Mouse (Mus musculus): ENCODE results near the gene Tnfsf13. TPM values are rescaled to one million over a fixed set of nuclear protein-coding genes. Genes with fewer than 3 reads are reported as not detected.
A peak's percentile ranks its signal among the peaks of the same experiment; 100 is the strongest.

The Tnfsf13 gene
- polyA plus RNA-seq, 1 experiment from 2014 or later = 0.33 TPM

DNA sequence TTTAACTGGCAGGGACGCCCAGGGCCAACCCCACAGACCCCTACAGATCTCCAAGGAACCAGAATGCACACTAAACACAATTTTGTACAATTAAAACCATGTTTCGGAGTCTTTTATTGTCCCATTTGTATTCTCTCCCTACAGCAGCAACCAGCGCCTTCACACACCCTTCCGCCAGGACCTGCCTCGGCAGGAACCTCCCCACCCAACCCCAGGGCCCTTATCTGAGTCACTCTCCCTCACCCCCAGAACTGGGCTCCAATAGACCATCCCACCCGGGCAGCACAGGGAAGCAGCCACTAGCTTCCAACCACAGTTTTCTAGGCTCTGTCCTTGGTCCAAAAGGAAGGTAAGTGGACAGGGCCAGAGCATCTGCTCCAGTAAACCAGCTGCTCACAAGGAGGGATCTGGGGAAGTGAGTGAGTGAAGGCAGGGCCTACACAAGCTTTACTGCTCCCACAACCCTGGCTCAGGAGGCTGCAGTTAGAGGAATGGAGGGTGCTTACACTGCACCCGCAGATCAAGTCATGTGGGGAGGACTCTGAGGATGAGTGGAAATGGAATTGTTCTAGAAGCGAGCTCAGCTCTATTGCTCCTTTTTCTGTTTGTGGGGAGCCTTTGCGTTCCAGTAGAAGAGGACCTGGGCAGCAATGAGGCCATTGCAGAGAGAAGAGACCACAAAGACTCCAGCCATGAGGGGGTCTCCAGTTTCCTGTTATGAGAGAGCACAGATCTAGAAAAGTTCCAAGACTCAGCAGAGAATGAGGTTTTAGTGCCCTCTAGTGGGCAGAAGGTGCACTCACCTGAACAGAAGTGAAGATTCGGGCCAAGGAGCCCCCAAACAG lies 28.7 kb downstream of the Tnfsf13 start:
- Histone ChIP-seq H3K4me2 (replicated peaks) (peak overlapping the region; percentile 14; the same call in 1 of the 2 replicates), H3K4me1 (peaks cover 32% of the 10 kb centered on the region), H3K9me3 (no peaks in the 10 kb centered on the region), H3K4me3 (no peak overlapping the region; the same call in 1 of the 2 replicates), H3K9ac (0 out of 2 replicates have a peak overlapping the region, but pooled peaks have one; percentile 4), H3K36me3 (peaks cover 68% of the 10 kb centered on the region), H3K27ac (peak overlapping the region; percentile 11; the same call in 1 of the 2 replicates), H3K27me3 (no peaks in the 10 kb centered on the region)
- ATAC-seq (ENCODE audit: low FRiP score, low read depth) = no peak
- 77% methylated on average over 10 of the region's 10 CpGs for WGBS

DNA sequence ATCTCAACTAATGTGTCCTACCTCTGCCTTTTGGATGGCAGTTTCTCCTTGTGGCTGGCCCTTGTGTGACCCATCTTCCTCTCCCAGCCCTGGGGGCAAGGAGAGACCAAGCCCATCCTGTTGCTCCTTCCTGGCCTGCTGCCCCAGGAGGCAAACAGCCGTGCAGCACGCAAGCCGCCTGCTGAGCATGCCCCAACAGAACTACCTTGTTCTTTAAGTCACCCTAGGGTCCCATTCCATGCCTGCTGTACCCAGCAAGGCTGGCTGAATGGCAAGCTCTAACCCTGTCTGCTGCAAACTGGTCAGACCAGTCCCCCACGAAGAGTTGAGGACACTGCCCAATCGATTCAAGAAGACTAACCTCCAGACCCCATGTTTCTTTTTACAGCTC lies 29.5 kb downstream of the Tnfsf13 start:
- Histone ChIP-seq H3K27ac (no peak overlapping the region; the same call in 1 of the 2 replicates), H3K4me1 (peaks cover 24% of the 10 kb centered on the region), H3K27me3 (no peaks in the 10 kb centered on the region), H3K4me2 (replicated peaks) (peak overlapping the region; percentile 19; the same call in 1 of the 2 replicates), H3K9me3 (no peaks in the 10 kb centered on the region), H3K4me3 (no peak overlapping the region), H3K9ac (peak overlapping the region; percentile 31; the same call in 1 of the 2 replicates), H3K36me3 (peaks cover 75% of the 10 kb centered on the region)
- ATAC-seq (ENCODE audit: low FRiP score, low read depth) = no peak
- 79% methylated on average over 5 of the region's 5 CpGs for WGBS

DNA sequence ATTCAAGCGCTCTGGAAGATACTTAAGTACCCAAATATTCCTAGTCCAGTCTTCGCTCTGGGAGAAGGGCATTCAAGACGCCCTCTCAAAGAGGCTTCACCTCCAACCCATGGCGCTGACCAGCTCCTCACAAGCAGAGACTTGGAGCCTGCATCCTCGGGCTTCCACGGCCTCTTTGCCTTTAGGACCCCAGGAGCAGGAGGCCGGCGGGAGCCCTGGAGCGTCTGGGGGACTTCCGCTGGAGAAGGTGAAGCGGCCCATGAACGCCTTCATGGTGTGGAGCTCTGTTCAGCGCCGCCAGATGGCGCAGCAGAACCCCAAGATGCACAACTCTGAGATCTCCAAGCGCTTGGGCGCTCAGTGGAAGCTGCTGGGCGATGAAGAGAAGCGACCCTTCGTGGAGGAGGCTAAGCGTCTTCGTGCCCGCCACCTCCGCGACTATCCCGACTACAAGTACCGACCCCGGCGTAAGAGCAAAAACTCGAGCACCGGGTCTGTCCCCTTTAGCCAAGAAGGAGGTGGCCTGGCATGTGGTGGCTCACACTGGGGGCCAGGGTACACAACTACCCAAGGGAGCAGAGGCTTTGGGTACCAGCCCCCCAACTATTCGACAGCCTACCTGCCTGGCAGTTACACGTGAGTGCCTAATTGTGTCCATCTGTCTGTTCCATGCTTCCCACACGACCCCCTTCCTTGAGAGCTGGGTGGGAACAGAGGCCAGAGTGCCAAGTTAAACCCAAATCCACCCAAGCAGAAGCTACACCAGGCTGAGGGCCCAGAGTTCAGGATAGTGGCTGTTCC lies 30.1 kb downstream of the Tnfsf13 start, which contains the start of gene Sox15:
Sox15 (plus strand) TSS at position 51 of the 801 bp plus-strand sequence.
- H3K27me3 ChIP-seq = no peaks in the 10 kb centered on the region
- ATAC-seq (ENCODE audit: low FRiP score, low read depth) = peak; percentile 79
- no peak within 1 kb of the TSS for H3K4me3 ChIP-seq
- H3K4me2 ChIP-seq (replicated peaks) = peak within 1 kb of the TSS; percentile 36
- no peaks in the 10 kb centered on the region for H3K9me3 ChIP-seq
- H3K36me3 ChIP-seq = peaks cover 81% of the 10 kb centered on the region
- H3K9ac ChIP-seq = peak within 1 kb of the TSS; percentile 39
- H3K27ac ChIP-seq = peak within 1 kb of the TSS; percentile 55; the same call in 1 of the 2 replicates
- 18% methylated on average over 34 of the region's 34 CpGs for WGBS
- H3K4me1 ChIP-seq = peaks cover 24% of the 10 kb centered on the region

DNA sequence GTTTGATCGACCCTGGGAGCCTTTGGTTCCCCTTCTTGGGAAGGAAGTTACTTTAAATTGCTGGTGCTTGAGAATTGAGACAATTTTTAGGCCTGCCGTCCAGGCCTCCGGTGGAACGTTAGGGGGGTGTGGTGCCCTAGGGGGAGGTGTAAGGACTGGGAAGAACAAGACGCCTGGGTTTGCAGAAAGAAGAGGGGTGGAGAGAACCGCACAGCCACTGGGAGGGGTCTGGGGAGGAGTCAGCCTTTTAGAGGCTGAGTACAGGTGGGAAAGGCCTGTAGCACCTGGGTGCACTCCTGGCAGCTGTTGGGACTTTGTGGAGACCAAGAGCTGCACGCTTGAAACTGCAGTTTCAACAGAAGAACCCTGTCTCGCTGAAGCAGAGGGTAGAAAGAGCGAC lies 30.8 kb downstream of the Tnfsf13 start:
- whole genome bisulfite sequencing = 24% methylated on average over 9 of the region's 9 CpGs
- Histone ChIP-seq H3K27ac (peak overlapping the region; percentile 55; the same call in 1 of the 2 replicates), H3K9ac (peak overlapping the region; percentile 26; the same call in 1 of the 2 replicates), H3K4me2 (replicated peaks) (no peak overlapping the region), H3K4me3 (no peak overlapping the region), H3K9me3 (no peaks in the 10 kb centered on the region), H3K4me1 (peaks cover 24% of the 10 kb centered on the region), H3K27me3 (no peaks in the 10 kb centered on the region), H3K36me3 (peaks cover 82% of the 10 kb centered on the region)
- no peak for ATAC-seq (ENCODE audit: low FRiP score, low read depth)

DNA sequence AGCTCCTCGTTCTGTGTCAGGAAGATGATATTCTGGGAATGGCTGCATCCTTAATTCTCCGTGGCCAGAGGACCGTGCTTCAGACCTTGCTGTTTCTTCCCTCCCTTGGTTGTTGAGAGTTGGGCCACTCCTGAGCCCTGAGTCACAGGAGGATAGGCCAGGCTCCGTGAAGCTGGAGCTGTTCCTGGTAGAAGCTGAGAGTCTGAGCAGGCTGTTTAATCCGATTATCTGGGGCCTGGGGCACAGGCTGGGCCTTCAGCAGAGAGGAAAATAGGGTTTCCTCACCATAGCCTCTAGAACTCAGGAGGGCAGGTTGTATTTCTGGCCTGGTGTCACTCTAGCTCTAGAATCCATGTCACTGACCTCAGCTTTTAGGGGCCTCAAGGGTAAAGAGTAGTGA lies 32.2 kb downstream of the Tnfsf13 start:
- ATAC-seq (ENCODE audit: low FRiP score, low read depth) = no peak
- H3K27ac ChIP-seq = no peak overlapping the region

DNA sequence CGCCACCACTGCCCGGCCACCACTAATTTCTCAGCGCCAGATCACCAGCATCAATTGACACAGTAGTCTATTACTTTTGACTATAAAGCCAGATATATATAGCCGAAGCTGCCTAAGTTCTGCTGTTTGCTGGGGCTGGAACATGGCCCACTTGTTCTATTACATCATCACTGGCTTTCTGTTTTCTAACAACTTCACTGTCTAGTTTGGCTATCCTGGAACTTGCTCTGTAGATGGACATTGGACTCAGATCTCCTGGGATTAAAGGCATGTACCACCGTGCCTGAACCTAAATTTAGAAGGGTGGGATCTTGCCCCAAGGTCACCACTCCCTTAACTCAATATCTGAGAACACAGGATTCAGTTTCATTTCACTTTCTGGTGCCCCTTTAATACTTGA lies 39.7 kb downstream of the Tnfsf13 start:
- Histone ChIP-seq H3K36me3 (peaks cover 98% of the 10 kb centered on the region), H3K27ac (no peak overlapping the region), H3K9me3 (no peaks in the 10 kb centered on the region), H3K9ac (no peak overlapping the region), H3K4me1 (no peaks in the 10 kb centered on the region), H3K27me3 (no peaks in the 10 kb centered on the region), H3K4me3 (no peak overlapping the region), H3K4me2 (replicated peaks) (no peak overlapping the region)
- WGBS = 92% methylated on average over 5 of the region's 5 CpGs
- no peak for ATAC-seq (ENCODE audit: low FRiP score, low read depth)

More for the DNA sequence above, 32.2 kb downstream of the Tnfsf13 start:
- Histone ChIP-seq H3K9ac (0 out of 2 replicates have a peak overlapping the region, but pooled peaks have one; percentile 36), H3K4me3 (no peak overlapping the region), H3K27me3 (no peaks in the 10 kb centered on the region), H3K9me3 (no peaks in the 10 kb centered on the region), H3K4me1 (peaks cover 24% of the 10 kb centered on the region), H3K36me3 (peaks cover 83% of the 10 kb centered on the region), H3K4me2 (replicated peaks) (no peak overlapping the region)
- WGBS = 76% methylated on average over 5 of the region's 5 CpGs

DNA sequence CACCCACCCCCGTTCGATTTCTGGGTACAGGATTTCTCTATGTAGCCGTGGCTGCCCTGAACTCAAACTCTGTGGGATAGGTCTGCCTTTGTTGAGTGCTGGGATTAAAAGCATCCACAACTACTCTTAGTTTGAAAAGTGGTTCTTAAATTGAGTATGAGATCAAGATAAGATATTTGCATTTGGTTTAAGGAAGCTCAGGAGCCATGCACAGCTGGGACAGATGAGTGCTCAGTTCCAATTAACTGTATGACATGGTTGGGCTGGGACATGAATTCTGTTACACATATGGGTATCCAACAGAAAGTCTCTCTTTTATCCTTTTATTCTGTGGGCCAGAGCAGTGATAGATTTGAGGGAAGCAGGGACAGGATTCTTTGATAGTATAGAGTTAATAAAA lies 50.1 kb downstream of the Tnfsf13 start:
- no peak overlapping the region for H3K4me3 ChIP-seq
- 88% methylated on average over 3 of the region's 3 CpGs for WGBS
- peak overlapping the region; percentile 79 for H3K4me2 ChIP-seq (replicated peaks)

DNA sequence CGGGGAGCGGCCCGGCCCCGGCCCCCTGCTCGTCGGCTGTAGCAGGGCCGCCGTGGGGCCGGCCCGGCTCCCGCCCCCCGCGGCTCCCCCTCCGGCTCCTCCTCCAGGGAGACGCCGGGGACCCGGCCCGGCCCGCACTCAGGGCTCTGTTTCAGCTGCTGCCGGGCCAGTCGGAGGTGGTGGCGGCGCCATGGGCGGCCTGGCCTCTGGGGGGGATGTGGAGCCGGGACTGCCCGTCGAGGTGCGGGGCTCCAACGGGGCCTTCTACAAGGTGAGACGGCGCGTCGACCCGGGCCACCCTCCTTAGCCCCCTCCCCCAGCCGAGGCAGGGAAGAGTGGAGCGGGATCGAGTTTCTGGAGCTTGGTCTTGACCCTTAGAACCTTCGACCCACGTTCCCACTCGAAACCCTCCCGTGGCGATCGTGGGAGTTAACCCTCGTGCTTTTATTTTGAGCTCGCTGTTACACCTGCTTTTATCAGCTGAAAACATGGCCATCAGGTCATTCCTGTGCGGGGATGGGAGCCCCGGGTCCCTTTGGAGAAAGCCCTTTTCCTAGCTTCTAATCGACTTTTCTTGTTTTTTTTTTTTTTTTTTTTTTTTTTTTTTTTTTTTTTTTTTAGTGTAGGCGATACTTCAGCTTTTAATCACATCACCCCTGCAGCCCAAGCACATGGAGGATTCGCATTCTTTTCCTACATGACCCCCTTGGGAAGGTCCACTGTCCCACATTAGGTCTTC lies 52.3 kb downstream of the Tnfsf13 start:
- peak overlapping the region; percentile 94 for H3K27ac ChIP-seq
- under 1% methylated on average over 36 of the region's 50 CpGs for WGBS
- no peaks in the 10 kb centered on the region for H3K9me3 ChIP-seq
- H3K36me3 ChIP-seq = peaks cover 19% of the 10 kb centered on the region
- peak overlapping the region; percentile 75 for H3K4me3 ChIP-seq
- H3K4me2 ChIP-seq (replicated peaks) = peak overlapping the region; percentile 79
- peak; percentile 52 for ATAC-seq (ENCODE audit: low FRiP score, low read depth)
- peak overlapping the region; percentile 96 for H3K9ac ChIP-seq
- peaks cover 22% of the 10 kb centered on the region for H3K4me1 ChIP-seq
- H3K27me3 ChIP-seq = no peaks in the 10 kb centered on the region

More for the DNA sequence above, 50.1 kb downstream of the Tnfsf13 start:
- Histone ChIP-seq H3K27ac (no peak overlapping the region), H3K36me3 (peaks cover 36% of the 10 kb centered on the region), H3K9ac (0 out of 2 replicates have a peak overlapping the region, but pooled peaks have one; percentile 4), H3K9me3 (no peaks in the 10 kb centered on the region), H3K4me1 (peaks cover 22% of the 10 kb centered on the region), H3K27me3 (no peaks in the 10 kb centered on the region)
- no peak for ATAC-seq (ENCODE audit: low FRiP score, low read depth)

MicroRNAs encoded within 50 kb of the gene (microRNA counts, 519-probe panel; counts per million panel counts)
- microRNA mmu-miR-1934 (not detected), microRNA mmu-miR-467f (2,875 counts per million, percentile 46 among the panel's probes with 10 or more counts)

Small RNAs within 50 kb of the gene (microRNA-seq; reads per million reads assigned to microRNA genes)
- gene Mir1934 (3.0 reads per million, percentile 12 among the genes with 10 or more reads in this experiment), gene Mir467f (not detected)

Other genes starting within 250 kb of the Tnfsf13 start
- gene Dnah2, start 136.7 kb downstream of the Tnfsf13 start, polyA plus RNA-seq (2015; fragmentation: Nextera tagmentation; extraction: Ambion mirVana) = 2.2 and 2.4 TPM in 2 replicates
- gene Efnb3, start 125.6 kb downstream of the Tnfsf13 start, polyA plus RNA-seq (2015; fragmentation: Nextera tagmentation; extraction: Ambion mirVana) = 45.8 and 47.6 TPM in 2 replicates
- 28.3 and 31.0 TPM in 2 replicates for gene Wrap53, start 105.5 kb downstream of the Tnfsf13 start, polyA plus RNA-seq (2015; fragmentation: Nextera tagmentation; extraction: Ambion mirVana)
- gene Trp53, start 105.4 kb downstream of the Tnfsf13 start, polyA plus RNA-seq (2015; fragmentation: Nextera tagmentation; extraction: Ambion mirVana) = 158 and 161 TPM in 2 replicates
- 5.7 and 6.0 TPM in 2 replicates for gene Atp1b2, start 79.8 kb downstream of the Tnfsf13 start, polyA plus RNA-seq (2015; fragmentation: Nextera tagmentation; extraction: Ambion mirVana)
- gene Shbg, start 67.9 kb downstream of the Tnfsf13 start, polyA plus RNA-seq (2015; fragmentation: Nextera tagmentation; extraction: Ambion mirVana) = 0.22 TPM in 1 of 2 replicates, not detected in the other
- 24.1 and 28.0 TPM in 2 replicates for gene Sat2, start 63.8 kb downstream of the Tnfsf13 start, polyA plus RNA-seq (2015; fragmentation: Nextera tagmentation; extraction: Ambion mirVana)
- gene Fxr2, start 52.8 kb downstream of the Tnfsf13 start, polyA plus RNA-seq (2015; fragmentation: Nextera tagmentation; extraction: Ambion mirVana) = 37.3 and 38.0 TPM in 2 replicates
- gene Sox15, start 30.5 kb downstream of the Tnfsf13 start, polyA plus RNA-seq (2015; fragmentation: Nextera tagmentation; extraction: Ambion mirVana) = 0.57 and 0.69 TPM in 2 replicates
- 59.3 and 66.8 TPM in 2 replicates for gene Mpdu1, start 23.1 kb downstream of the Tnfsf13 start, polyA plus RNA-seq (2015; fragmentation: Nextera tagmentation; extraction: Ambion mirVana)
- 12.0 and 14.8 TPM in 2 replicates for gene Cd68, start 19.6 kb downstream of the Tnfsf13 start, polyA plus RNA-seq (2015; fragmentation: Nextera tagmentation; extraction: Ambion mirVana)
- 560 and 570 TPM in 2 replicates for gene Eif4a1, start 13.4 kb downstream of the Tnfsf13 start, polyA plus RNA-seq (2015; fragmentation: Nextera tagmentation; extraction: Ambion mirVana)
- gene Senp3, start 3.7 kb downstream of the Tnfsf13 start, polyA plus RNA-seq (2015; fragmentation: Nextera tagmentation; extraction: Ambion mirVana) = 123 and 125 TPM in 2 replicates
- 5.9 and 8.0 TPM in 2 replicates for gene Tnfsf12, start 10.1 kb upstream of the Tnfsf13 start, polyA plus RNA-seq (2015; fragmentation: Nextera tagmentation; extraction: Ambion mirVana)
- gene Tnfsfm13, start 10.3 kb upstream of the Tnfsf13 start, polyA plus RNA-seq (2015; fragmentation: Nextera tagmentation; extraction: Ambion mirVana) = 3.7 and 4.4 TPM in 2 replicates
- 27.2 and 28.5 TPM in 2 replicates for gene Polr2a, start 72.9 kb upstream of the Tnfsf13 start, polyA plus RNA-seq (2015; fragmentation: Nextera tagmentation; extraction: Ambion mirVana)
- not detected in 2 replicates for gene Slc35g3, start 76.2 kb upstream of the Tnfsf13 start, polyA plus RNA-seq (2015; fragmentation: Nextera tagmentation; extraction: Ambion mirVana)
- gene Zbtb4, start 80.1 kb upstream of the Tnfsf13 start, polyA plus RNA-seq (2015; fragmentation: Nextera tagmentation; extraction: Ambion mirVana) = 3.2 and 3.4 TPM in 2 replicates
- gene Chrnb1, start 110.2 kb upstream of the Tnfsf13 start, polyA plus RNA-seq (2015; fragmentation: Nextera tagmentation; extraction: Ambion mirVana) = 23.6 and 27.7 TPM in 2 replicates
- 2.8 and 2.9 TPM in 2 replicates for gene Fgf11, start 116.1 kb upstream of the Tnfsf13 start, polyA plus RNA-seq (2015; fragmentation: Nextera tagmentation; extraction: Ambion mirVana)
- gene Tmem102, start 119.8 kb upstream of the Tnfsf13 start, polyA plus RNA-seq (2015; fragmentation: Nextera tagmentation; extraction: Ambion mirVana) = 2.5 and 2.6 TPM in 2 replicates
- gene Gm39566, start 129.5 kb upstream of the Tnfsf13 start, polyA plus RNA-seq (2015; fragmentation: Nextera tagmentation; extraction: Ambion mirVana) = not detected in 2 replicates
- not detected in 2 replicates for gene Spem2, start 132.7 kb upstream of the Tnfsf13 start, polyA plus RNA-seq (2015; fragmentation: Nextera tagmentation; extraction: Ambion mirVana)
- gene Spem1, start 136.4 kb upstream of the Tnfsf13 start, polyA plus RNA-seq (2015; fragmentation: Nextera tagmentation; extraction: Ambion mirVana) = 0.18 and 0.24 TPM in 2 replicates
- gene Nlgn2, start 152.0 kb upstream of the Tnfsf13 start, polyA plus RNA-seq (2015; fragmentation: Nextera tagmentation; extraction: Ambion mirVana) = 11.5 and 11.8 TPM in 2 replicates
- 368 and 376 TPM in 2 replicates for gene Tmem256, start 152.7 kb upstream of the Tnfsf13 start, polyA plus RNA-seq (2015; fragmentation: Nextera tagmentation; extraction: Ambion mirVana)
- gene Plscr3, start 160.6 kb upstream of the Tnfsf13 start, polyA plus RNA-seq (2015; fragmentation: Nextera tagmentation; extraction: Ambion mirVana) = 135 and 140 TPM in 2 replicates
- gene Tnk1, start 172.9 kb upstream of the Tnfsf13 start, polyA plus RNA-seq (2015; fragmentation: Nextera tagmentation; extraction: Ambion mirVana) = 1.9 and 2.0 TPM in 2 replicates
- 0.51 TPM in 1 of 2 replicates, not detected in the other for gene Tmem95, start 192.2 kb upstream of the Tnfsf13 start, polyA plus RNA-seq (2015; fragmentation: Nextera tagmentation; extraction: Ambion mirVana)
- 4.3 and 4.4 TPM in 2 replicates for gene Kctd11, start 195.6 kb upstream of the Tnfsf13 start, polyA plus RNA-seq (2015; fragmentation: Nextera tagmentation; extraction: Ambion mirVana)
- gene Acap1, start 209.8 kb upstream of the Tnfsf13 start, polyA plus RNA-seq (2015; fragmentation: Nextera tagmentation; extraction: Ambion mirVana) = 1.1 and 1.5 TPM in 2 replicates
- gene 2810408A11Rik, start 215.2 kb upstream of the Tnfsf13 start, polyA plus RNA-seq (2015; fragmentation: Nextera tagmentation; extraction: Ambion mirVana) = 16.1 and 19.4 TPM in 2 replicates
- gene Neurl4, start 215.3 kb upstream of the Tnfsf13 start, polyA plus RNA-seq (2015; fragmentation: Nextera tagmentation; extraction: Ambion mirVana) = 10.2 and 12.9 TPM in 2 replicates
- gene Gps2, start 228.1 kb upstream of the Tnfsf13 start, polyA plus RNA-seq (2015; fragmentation: Nextera tagmentation; extraction: Ambion mirVana) = 90.0 and 90.1 TPM in 2 replicates
- 1,543 and 1,562 TPM in 2 replicates for gene Eif5a, start 236.2 kb upstream of the Tnfsf13 start, polyA plus RNA-seq (2015; fragmentation: Nextera tagmentation; extraction: Ambion mirVana)